Mouse (Mus musculus): ENCODE results near the gene Mapt. TPM values are rescaled to one million over a fixed set of nuclear protein-coding genes. Genes with fewer than 3 reads are reported as not detected.
A peak's percentile ranks its signal among the peaks of the same experiment; 100 is the strongest.

Mapt gene
- polyA plus RNA-seq, 1 experiment from 2014 or later: 9.7 TPM

DNA sequence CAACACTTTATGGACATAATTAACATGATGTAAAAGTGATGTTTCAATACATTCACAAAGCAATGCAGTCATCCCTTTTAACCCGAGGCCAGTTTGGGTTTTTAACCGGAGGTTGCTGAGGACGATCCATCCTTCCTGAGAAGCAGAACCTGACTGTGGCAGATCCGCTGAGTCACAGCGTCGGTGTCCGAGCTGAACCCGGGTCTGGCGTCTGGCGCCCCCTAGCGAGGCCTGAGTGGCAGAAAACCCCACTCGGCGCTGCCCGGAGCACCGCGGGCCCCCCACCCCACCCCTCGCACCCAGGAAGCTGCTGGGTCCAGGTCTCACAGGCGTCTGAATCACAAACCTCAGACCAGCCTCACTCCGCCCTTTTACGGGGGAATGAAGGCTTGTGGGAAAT, 47.0 kb downstream of the Mapt start:
- Histone ChIP-seq H3K4me2 (peak overlapping the region; percentile 45), H3K4me1 (peaks cover 3% of the 10 kb centered on the region; the same call in 1 of the 2 replicates), H3K9ac (no peak overlapping the region), H3K27ac (no peak overlapping the region), H3K4me3 (no peak overlapping the region), H3K36me3 (no peaks in the 10 kb centered on the region), H3K9me3 (no peaks in the 10 kb centered on the region), H3K27me3 (no peaks in the 10 kb centered on the region)
- 7% methylated on average over 20 of the region's 20 CpGs for WGBS
- no peak for ATAC-seq (ENCODE audit: insufficient number of reproducible peaks, insufficient read depth, low FRiP score, low TSS enrichment, low read depth)

DNA sequence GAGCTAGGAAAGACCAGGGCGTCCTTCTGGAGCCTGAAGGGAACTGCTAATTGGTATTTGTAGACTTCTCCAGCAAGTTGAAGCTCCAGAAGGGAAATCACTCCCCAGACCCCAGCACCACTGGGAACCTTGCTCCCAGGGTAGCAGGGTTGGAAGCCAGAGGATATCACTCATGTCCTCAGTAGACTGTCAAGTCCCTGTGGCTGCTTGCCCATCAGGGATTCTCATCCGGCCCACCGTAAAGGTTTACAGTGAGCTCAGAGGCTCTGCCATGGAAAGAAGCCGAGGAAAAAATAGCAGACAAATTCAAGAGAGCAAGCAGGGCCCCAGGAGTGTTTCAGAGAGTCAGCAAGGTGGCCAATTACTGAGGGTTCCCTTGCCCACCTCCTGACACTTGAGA, 47.9 kb downstream of the Mapt start:
- H3K36me3 ChIP-seq: no peaks in the 10 kb centered on the region
- H3K4me3 ChIP-seq: no peak overlapping the region
- no peak overlapping the region for H3K27ac ChIP-seq
- H3K27me3 ChIP-seq: no peaks in the 10 kb centered on the region
- H3K4me1 ChIP-seq: peaks cover 3% of the 10 kb centered on the region; the same call in 1 of the 2 replicates
- H3K4me2 ChIP-seq: no peak overlapping the region
- no peaks in the 10 kb centered on the region for H3K9me3 ChIP-seq
- no peak for ATAC-seq (ENCODE audit: insufficient number of reproducible peaks, insufficient read depth, low FRiP score, low TSS enrichment, low read depth)
- H3K9ac ChIP-seq: no peak overlapping the region
- WGBS: 81% methylated on average over 4 of the region's 4 CpGs

DNA sequence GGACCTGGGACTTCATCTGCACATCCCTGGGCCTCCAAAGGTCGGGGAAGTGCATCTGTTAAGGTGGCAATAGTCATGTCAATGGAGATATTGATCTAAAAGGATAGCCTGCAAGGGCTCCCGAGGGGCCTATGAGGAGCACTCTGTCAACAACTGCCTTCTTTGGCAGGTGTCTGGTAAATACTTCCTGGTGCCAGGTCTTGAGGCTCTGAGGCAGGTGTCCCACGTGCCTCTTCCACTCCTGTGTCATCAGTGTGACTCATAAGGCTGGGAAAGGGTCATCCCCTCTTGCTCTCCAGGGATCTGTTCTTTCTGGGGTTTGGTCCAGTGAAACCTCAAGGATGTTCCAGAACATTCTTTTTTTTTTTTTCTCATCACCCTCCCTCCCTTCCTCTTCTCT, 48.3 kb downstream of the Mapt start:
- WGBS: 72% methylated on average over 3 of the region's 3 CpGs
- Histone ChIP-seq H3K27ac (no peak overlapping the region), H3K9ac (no peak overlapping the region), H3K36me3 (no peaks in the 10 kb centered on the region), H3K4me1 (peaks cover 3% of the 10 kb centered on the region; the same call in 1 of the 2 replicates), H3K4me2 (no peak overlapping the region), H3K4me3 (no peak overlapping the region), H3K9me3 (no peaks in the 10 kb centered on the region), H3K27me3 (no peaks in the 10 kb centered on the region)
- ATAC-seq (ENCODE audit: insufficient number of reproducible peaks, insufficient read depth, low FRiP score, low TSS enrichment, low read depth): no peak

DNA sequence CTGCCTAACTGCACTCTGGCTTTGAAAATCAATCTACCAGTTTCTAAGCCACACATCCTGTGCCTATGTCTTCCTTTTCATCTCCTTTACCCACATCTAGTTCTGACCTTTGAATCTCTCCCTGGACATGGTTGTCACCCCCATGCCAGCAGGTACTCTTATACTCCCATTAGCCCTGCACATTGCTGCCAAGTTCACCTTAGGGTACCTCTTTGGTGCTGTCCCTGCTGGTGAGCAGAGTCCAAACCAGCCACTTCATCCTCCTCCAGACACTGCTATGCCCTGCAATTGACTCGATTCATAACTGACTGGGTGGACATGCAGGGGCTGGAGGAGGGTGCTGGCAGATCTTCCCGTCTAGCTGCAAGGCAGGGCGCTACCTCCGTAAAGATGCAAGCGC, 50.3 kb downstream of the Mapt start:
- Histone ChIP-seq H3K9ac (no peak overlapping the region), H3K4me1 (peaks cover 3% of the 10 kb centered on the region; the same call in 1 of the 2 replicates), H3K27me3 (no peaks in the 10 kb centered on the region), H3K4me2 (no peak overlapping the region), H3K4me3 (no peak overlapping the region), H3K36me3 (no peaks in the 10 kb centered on the region), H3K9me3 (no peaks in the 10 kb centered on the region), H3K27ac (no peak overlapping the region)
- no peak for ATAC-seq (ENCODE audit: insufficient number of reproducible peaks, insufficient read depth, low FRiP score, low TSS enrichment, low read depth)
- WGBS: 86% methylated on average over 5 of the region's 5 CpGs

DNA sequence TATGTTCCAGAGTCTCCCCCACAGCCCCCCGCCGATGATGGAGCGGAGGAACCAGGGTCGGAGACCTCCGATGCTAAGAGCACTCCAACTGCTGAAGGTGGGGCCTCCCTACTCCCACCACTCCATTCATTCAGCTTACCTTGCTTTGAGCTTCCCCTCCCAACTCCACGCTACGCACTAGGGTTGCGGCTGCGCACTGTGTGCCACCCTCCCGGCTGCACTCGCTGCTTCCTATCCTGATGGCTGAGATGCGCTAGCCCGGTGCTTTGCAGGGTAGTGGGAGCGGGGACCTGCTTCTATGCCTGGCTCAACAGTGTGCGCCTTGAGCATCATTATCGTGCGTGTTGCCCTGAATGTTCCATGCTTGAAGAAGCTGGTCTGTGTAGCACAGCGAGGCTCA, 55.9 kb downstream of the Mapt start:
- Histone ChIP-seq H3K27me3 (no peaks in the 10 kb centered on the region), H3K9ac (no peak overlapping the region), H3K4me3 (no peak overlapping the region), H3K4me2 (no peak overlapping the region), H3K36me3 (no peaks in the 10 kb centered on the region), H3K9me3 (no peaks in the 10 kb centered on the region), H3K4me1 (peaks cover 12% of the 10 kb centered on the region), H3K27ac (no peak overlapping the region)
- WGBS: 96% methylated on average over 18 of the region's 18 CpGs
- no peak for ATAC-seq (ENCODE audit: insufficient number of reproducible peaks, insufficient read depth, low FRiP score, low TSS enrichment, low read depth)

DNA sequence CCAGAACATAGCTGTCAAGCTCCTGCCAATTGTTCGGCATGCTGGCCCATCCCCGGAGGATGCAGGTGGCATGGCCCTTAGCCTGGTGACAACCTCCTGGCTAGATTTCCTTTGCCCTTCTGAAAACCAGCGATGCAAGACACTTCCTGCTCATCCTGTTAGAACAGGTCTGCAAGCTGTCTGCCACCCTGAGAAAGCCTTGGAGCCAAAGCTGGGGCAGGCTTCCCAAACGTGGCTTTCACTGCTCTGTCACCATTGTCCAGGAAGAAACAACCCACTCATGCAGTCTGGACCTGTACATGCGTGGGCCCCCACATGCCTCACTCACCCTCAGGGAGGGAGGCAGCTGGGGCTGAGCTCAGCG, 57.6 kb downstream of the Mapt start:
- peaks cover 12% of the 10 kb centered on the region for H3K4me1 ChIP-seq
- no peak overlapping the region for H3K4me3 ChIP-seq
- H3K27ac ChIP-seq: peak overlapping the region; percentile 76
- H3K4me2 ChIP-seq: no peak overlapping the region
- no peaks in the 10 kb centered on the region for H3K27me3 ChIP-seq
- no peak overlapping the region for H3K9ac ChIP-seq
- no peaks in the 10 kb centered on the region for H3K36me3 ChIP-seq
- no peaks in the 10 kb centered on the region for H3K9me3 ChIP-seq
- ATAC-seq (ENCODE audit: insufficient number of reproducible peaks, insufficient read depth, low FRiP score, low TSS enrichment, low read depth): no peak
- 36% methylated on average over 6 of the region's 6 CpGs for WGBS

DNA sequence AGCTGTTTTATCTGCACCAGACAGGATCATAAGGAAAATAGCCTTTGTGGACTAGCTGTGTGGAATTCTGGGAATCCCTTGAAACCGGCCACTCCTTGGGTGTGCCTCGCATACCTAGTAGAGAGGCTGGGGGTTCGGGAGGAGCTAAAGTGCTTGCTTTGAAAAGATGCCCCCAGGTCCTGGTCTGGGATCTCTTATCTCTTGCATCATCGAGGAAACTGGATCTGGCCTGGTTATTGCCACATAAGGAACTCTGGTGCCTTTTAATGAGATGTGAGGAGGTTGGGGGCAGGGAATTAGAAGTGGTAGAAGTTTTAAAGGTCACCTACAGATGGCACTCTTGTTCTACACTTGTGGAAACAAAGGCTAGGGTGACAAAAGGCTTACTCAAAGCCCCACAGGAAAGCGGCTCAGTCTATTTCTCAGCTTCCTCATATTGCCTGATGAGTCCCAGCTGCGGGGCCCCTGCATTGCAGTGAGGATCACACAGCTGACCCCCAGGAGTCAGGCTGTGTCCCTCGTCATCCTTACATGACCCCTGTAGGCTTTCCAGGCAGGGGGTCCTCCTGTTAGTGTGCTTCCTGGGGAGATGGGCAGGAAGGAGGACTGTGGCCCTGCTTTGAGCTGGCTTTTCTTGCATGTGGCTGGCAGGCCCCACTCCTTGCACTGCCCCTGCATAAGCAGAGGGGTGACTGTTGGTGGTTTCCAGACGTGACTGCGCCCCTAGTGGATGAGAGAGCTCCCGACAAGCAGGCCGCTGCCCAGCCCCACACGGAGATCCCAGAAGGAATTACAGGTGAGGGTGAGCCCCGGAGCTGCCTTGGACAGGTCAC, 58.2 kb downstream of the Mapt start:
- Histone ChIP-seq H3K27me3 (no peaks in the 10 kb centered on the region), H3K27ac (peak overlapping the region; percentile 76), H3K36me3 (no peaks in the 10 kb centered on the region), H3K9me3 (no peaks in the 10 kb centered on the region), H3K4me2 (peak overlapping the region; percentile 34), H3K4me3 (no peak overlapping the region), H3K4me1 (peaks cover 12% of the 10 kb centered on the region), H3K9ac (peak overlapping the region; percentile 51)
- WGBS: 11% methylated on average over 13 of the region's 13 CpGs
- ATAC-seq (ENCODE audit: insufficient number of reproducible peaks, insufficient read depth, low FRiP score, low TSS enrichment, low read depth): peak; percentile 60; the same call in 1 of the 2 replicates

DNA sequence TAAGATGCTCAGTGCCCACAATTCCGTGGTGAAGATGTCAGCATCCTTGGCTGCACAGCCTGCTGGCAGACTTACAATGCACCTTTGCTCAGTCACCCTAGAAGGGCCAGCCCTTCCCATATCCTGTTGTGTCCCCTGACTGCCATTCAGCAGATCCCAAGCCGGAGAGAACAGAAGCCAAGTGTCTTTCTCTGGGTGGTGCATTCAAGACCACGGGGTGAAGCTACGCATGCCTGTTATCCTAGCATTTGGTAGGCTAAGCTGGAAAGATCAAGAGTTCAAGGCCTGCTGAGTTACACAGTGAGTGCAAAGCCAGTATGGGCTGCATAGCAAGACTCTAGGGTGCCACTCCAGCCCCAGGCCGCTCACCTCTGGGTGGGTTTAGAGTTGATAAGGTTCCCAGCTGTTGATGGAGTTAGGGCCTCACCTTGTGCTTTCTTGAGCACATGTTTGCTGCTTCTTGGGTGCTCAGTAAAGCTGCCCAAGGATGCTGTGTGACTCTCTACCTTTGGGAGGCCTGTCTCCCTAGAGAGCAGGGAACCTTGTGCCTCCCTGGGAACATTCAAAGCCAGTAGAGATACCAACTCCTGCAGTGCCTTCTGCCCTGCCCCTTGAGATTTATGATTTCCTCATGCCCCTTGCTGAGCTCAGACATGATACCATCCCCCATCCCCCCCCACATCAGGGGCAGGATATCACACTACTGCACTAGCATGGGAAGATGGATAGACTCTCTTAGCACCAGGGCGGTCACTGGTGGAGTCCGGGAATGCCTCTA, 61.4 kb downstream of the Mapt start:
- Histone ChIP-seq H3K4me2 (no peak overlapping the region), H3K27ac (no peak overlapping the region), H3K4me3 (no peak overlapping the region), H3K9ac (no peak overlapping the region), H3K4me1 (peaks cover 16% of the 10 kb centered on the region), H3K36me3 (no peaks in the 10 kb centered on the region), H3K9me3 (no peaks in the 10 kb centered on the region), H3K27me3 (no peaks in the 10 kb centered on the region)
- 84% methylated on average over 7 of the region's 7 CpGs for WGBS
- no peak for ATAC-seq (ENCODE audit: insufficient number of reproducible peaks, insufficient read depth, low FRiP score, low TSS enrichment, low read depth)

DNA sequence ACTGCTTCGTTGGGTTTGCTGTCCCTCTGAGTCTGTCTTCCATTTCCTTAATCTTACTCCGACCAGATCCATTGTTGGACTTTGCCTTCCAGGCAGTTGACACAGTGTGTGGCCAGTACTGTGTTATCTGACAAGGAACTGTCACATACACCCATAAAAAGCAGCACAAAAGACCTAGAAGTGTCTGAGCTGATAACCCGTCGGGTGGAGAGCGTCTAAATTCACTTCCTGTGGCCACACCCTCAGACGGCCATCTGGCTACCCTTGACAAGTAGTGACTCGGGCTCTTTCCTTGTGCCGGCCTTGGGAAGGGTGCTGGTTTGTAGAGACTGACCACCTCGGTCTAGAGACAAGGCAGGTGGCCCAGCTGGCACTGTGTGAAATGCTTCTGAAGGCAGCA, 62.1 kb downstream of the Mapt start:
- 82% methylated on average over 9 of the region's 9 CpGs for WGBS
- H3K9me3 ChIP-seq: no peaks in the 10 kb centered on the region

DNA sequence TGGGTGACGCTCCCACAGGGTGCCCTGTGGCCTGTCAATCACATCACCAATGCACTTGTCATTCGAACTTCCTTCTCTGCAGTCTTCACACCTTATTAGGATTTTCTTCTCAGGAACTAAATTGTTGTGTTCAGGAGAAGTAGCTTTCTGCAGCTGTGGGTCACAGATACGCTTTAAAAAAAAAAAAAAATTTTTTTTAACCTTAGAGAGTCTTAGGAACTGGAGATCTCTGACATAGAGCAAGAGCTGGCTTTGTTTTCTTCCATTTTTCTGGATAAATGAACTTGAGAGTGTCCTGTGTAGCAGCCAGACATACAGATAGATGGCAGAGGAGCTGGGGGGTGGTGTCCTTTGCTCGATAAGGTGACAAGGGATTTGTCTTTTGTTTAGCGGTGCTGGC, 64.0 kb downstream of the Mapt start:
- Histone ChIP-seq H3K4me3 (no peak overlapping the region), H3K4me1 (peaks cover 11% of the 10 kb centered on the region), H3K4me2 (no peak overlapping the region), H3K9me3 (no peaks in the 10 kb centered on the region), H3K27ac (no peak overlapping the region), H3K9ac (no peak overlapping the region), H3K27me3 (no peaks in the 10 kb centered on the region), H3K36me3 (no peaks in the 10 kb centered on the region)
- 57% methylated on average over 5 of the region's 5 CpGs for WGBS
- ATAC-seq (ENCODE audit: insufficient number of reproducible peaks, insufficient read depth, low FRiP score, low TSS enrichment, low read depth): no peak

More for the DNA sequence above, 62.1 kb downstream of the Mapt start:
- H3K9ac ChIP-seq: no peak overlapping the region
- H3K4me1 ChIP-seq: peaks cover 16% of the 10 kb centered on the region
- H3K4me3 ChIP-seq: no peak overlapping the region
- ATAC-seq (ENCODE audit: insufficient number of reproducible peaks, insufficient read depth, low FRiP score, low TSS enrichment, low read depth): no peak
- H3K27ac ChIP-seq: no peak overlapping the region
- H3K36me3 ChIP-seq: no peaks in the 10 kb centered on the region
- H3K4me2 ChIP-seq: no peak overlapping the region
- no peaks in the 10 kb centered on the region for H3K27me3 ChIP-seq

DNA sequence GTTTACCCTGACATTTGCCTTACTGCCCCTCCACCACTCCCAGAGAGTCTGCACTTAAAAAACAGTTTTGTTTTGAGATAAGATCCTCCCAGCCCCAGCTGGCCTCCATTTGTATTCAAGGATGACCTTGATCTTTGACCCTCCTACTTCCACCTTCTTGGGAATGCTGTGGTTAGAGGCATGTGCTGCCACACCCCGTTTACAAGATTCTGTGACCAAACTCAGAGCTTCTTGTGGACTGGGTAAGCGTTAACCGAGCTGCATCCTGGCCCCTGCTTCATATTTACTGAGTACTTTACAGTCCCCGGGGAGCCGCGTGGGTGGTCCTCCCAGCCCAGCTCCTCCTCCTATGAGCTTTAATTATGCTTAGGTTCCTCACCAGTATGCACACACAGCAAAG, 64.5 kb downstream of the Mapt start:
- Histone ChIP-seq H3K36me3 (no peaks in the 10 kb centered on the region), H3K27ac (no peak overlapping the region), H3K4me2 (no peak overlapping the region), H3K9me3 (no peaks in the 10 kb centered on the region), H3K4me3 (no peak overlapping the region), H3K27me3 (no peaks in the 10 kb centered on the region), H3K9ac (no peak overlapping the region), H3K4me1 (peaks cover 11% of the 10 kb centered on the region)
- no peak for ATAC-seq (ENCODE audit: insufficient number of reproducible peaks, insufficient read depth, low FRiP score, low TSS enrichment, low read depth)
- WGBS: 34% methylated on average over 6 of the region's 6 CpGs

DNA sequence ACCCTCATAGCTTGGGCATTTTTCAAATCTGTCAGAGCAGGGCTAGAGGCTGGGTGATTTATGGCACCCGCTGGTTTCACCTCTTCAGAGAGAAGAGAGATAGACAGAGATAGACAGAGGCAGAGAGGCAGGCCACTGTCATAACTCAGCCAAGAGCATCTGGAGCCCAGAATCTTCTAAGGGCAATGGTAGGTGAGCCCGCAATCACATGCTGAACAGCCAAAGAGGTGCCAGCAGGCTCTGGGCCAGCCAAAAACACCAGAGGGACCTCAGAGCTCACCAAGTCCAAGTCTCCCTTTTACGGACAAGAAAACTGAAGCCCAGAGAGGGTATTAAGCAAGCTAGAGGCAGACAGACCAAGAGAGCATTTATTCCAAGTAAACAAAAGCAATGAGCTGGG, 66.5 kb downstream of the Mapt start:
- Histone ChIP-seq H3K4me3 (no peak overlapping the region), H3K27me3 (no peaks in the 10 kb centered on the region), H3K27ac (no peak overlapping the region), H3K4me1 (peaks cover 18% of the 10 kb centered on the region), H3K9me3 (no peaks in the 10 kb centered on the region), H3K9ac (no peak overlapping the region), H3K4me2 (no peak overlapping the region), H3K36me3 (no peaks in the 10 kb centered on the region)
- no peak for ATAC-seq (ENCODE audit: insufficient number of reproducible peaks, insufficient read depth, low FRiP score, low TSS enrichment, low read depth)
- 83% methylated on average over 3 of the region's 3 CpGs for WGBS

All from embryonic facial prominence, embryonic 13.5 days (tissue).